8 mouse cellular contexts compared by ENCODE assay signal in the genomic region with DNA sequence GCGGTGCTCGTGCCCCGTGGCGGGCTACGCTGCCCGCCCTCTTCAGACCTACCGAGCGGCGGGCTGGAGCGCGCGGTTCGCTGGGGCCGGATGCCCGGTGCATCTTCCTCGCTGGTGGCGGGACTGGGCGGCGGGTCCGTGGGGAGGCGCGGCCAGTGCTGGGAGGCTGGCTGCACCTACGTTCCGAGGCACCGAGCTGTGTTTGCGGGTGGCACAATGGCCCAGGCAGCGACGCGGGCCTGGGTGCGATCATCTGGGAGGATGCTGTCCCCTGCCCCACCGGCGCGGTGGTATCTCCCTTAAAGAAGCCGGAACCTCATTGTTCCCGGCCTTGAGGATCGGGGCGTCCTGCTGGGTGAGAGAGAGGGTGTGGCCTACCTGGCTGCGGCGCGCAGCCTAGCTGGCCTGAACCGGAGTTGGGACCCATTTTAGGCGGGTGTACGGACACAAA. TPM values are rescaled to one million over a fixed set of nuclear protein-coding genes. Genes with fewer than 3 reads are reported as not detected.
DNase-seq lines count a peak whose midpoint lies in the region; ATAC-seq and TF ChIP-seq lines count a peak whose summit lies in the region.

A gene (minus strand): TSS at position 321 of the 451 bp plus-strand sequence.

- H3K4me2 ChIP-seq in intestine, postnatal 0 days (replicated peaks; ENCODE audit: low read depth), result peak within 1 kb of the TSS; percentile 71
- H3K4me2 ChIP-seq in midbrain, embryonic 12.5 days (replicated peaks), result peak within 1 kb of the TSS; percentile 92

- peak; percentile 49 to 69 for DNase-seq in urinary bladder, adult 18-20 months (ENCODE audit: low spot score in 2 of 2)
- DNase-seq in urinary bladder, postnatal 10 days (ENCODE audit: low spot score), result no peak
- peak; percentile 92 for DNase-seq in embryo, embryonic 11 days
- DNase-seq in gastrocnemius, postnatal 4 days (ENCODE audit: low spot score in 2 of 2), result peak; percentile 35 to 70
- peak; percentile 86 for DNase-seq in limb, embryonic 10.5 days (ENCODE audit: low spot score)
- DNase-seq in spleen, adult 18-20 months, result peak; percentile 67 to 69

- no peaks in the 10 kb centered on the region for H3K9me3 ChIP-seq in intestine, postnatal 0 days (ENCODE audit: control insufficient read depth)
- no peaks in the 10 kb centered on the region for H3K9me3 ChIP-seq in limb, embryonic 10.5 days (replicated peaks)
- H3K9me3 ChIP-seq in midbrain, embryonic 12.5 days, result no peaks in the 10 kb centered on the region

- H3K4me1 ChIP-seq in intestine, postnatal 0 days (replicated peaks; ENCODE audit: control insufficient read depth, insufficient read depth, low read length), result no peaks in the 10 kb centered on the region
- H3K4me1 ChIP-seq in limb, embryonic 10.5 days, result peaks cover 35% of the 10 kb centered on the region
- peaks cover 21% of the 10 kb centered on the region for H3K4me1 ChIP-seq in midbrain, embryonic 12.5 days

- TF ChIP-seq CTCF in intestine, postnatal 0 days (IDR thresholded peaks at IDR 0.05; ENCODE audit: low read depth), result no peak

- H3K27me3 ChIP-seq in intestine, postnatal 0 days (replicated peaks; ENCODE audit: control insufficient read depth, insufficient read depth, low read length), result 0 out of 2 replicates have a peak, but pooled peaks cover 1% of the 10 kb centered on the region
- H3K27me3 ChIP-seq in limb, embryonic 10.5 days (ENCODE audit: low read depth, poor library complexity, severe bottlenecking), result peaks cover 1% of the 10 kb centered on the region; the same call in 1 of the 2 replicates
- peaks cover 4% of the 10 kb centered on the region; the same call in 1 of the 2 replicates for H3K27me3 ChIP-seq in midbrain, embryonic 12.5 days

- peak within 1 kb of the TSS; percentile 97 for H3K4me3 ChIP-seq in intestine, postnatal 0 days (ENCODE audit: low read depth, low read length)
- peak within 1 kb of the TSS; percentile 64 for H3K4me3 ChIP-seq in limb, embryonic 10.5 days
- H3K4me3 ChIP-seq in midbrain, embryonic 12.5 days, result peak within 1 kb of the TSS; percentile 88

- peaks cover 8% of the 10 kb centered on the region; the same call in 1 of the 2 replicates for H3K36me3 ChIP-seq in intestine, postnatal 0 days (ENCODE audit: control insufficient read depth, insufficient read depth)
- H3K36me3 ChIP-seq in limb, embryonic 10.5 days, result peaks cover 26% of the 10 kb centered on the region
- H3K36me3 ChIP-seq in midbrain, embryonic 12.5 days, result peaks cover 21% of the 10 kb centered on the region; the same call in 1 of the 2 replicates

- 0% methylated on average over 42 of the region's 43 CpGs for WGBS in intestine, postnatal 0 days
- WGBS in limb, embryonic 10.5 days, result under 1% methylated on average over 43 of the region's 43 CpGs
- under 1% methylated on average over 31 of the region's 43 CpGs for WGBS in midbrain, embryonic 12.5 days

- peak within 1 kb of the TSS; percentile 96 for H3K9ac ChIP-seq in intestine, postnatal 0 days (ENCODE audit: low read depth, low read length)
- peak within 1 kb of the TSS; percentile 99 for H3K9ac ChIP-seq in midbrain, embryonic 12.5 days (replicated peaks)

- ATAC-seq in intestine, postnatal 0 days, result peak; percentile 72
- peak; percentile 80 for ATAC-seq in midbrain, embryonic 12.5 days (ENCODE audit: low FRiP score, low read depth)

- peak within 1 kb of the TSS; percentile 99 for H3K27ac ChIP-seq in intestine, postnatal 0 days (ENCODE audit: low read depth, low read length)
- peak within 1 kb of the TSS; percentile 100 for H3K27ac ChIP-seq in limb, embryonic 10.5 days
- H3K27ac ChIP-seq in midbrain, embryonic 12.5 days (replicated peaks), result peak within 1 kb of the TSS; percentile 100

RNA-seq across cellular contexts. Expression of the gene that starts here (rescaled TPM):
- 10 to 100 TPM; 10.4 to 11.8 TPM for total RNA-seq in gastrocnemius, postnatal 4 days (2021)
- 9.2 and 9.6 TPM in 2 replicates for polyA plus RNA-seq in intestine, postnatal 0 days (2015; fragmentation: Nextera tagmentation; extraction: Ambion mirVana)
- 13.9 and 19.6 TPM in 2 replicates for polyA plus RNA-seq in limb, embryonic 10.5 days (2016; fragmentation: Nextera tagmentation; extraction: Ambion mirVana)
- 32.6 and 33.3 TPM in 2 replicates for polyA plus RNA-seq in midbrain, embryonic 12.5 days (2016; fragmentation: Nextera tagmentation; extraction: Ambion mirVana)
